Mouse (Mus musculus) forebrain, postnatal 0 days (tissue): Measurements from ENCODE around the gene Prr23a3. TPM values are rescaled to one million over a fixed set of nuclear protein-coding genes. Genes with fewer than 3 reads are reported as not detected.

Experiments
- ATAC-seq: fragments of 200-750 bp; cut with Nextera tagmentation; 2 replicates; pipeline ENCODE4 v1.8.0; 2017; ENCODE audit warnings: mild to moderate bottlenecking, moderate library complexity
- DNase-seq: peaks from one replicate; pipeline ENCODE4 v3.0.0-alpha.2; 2015
- H3K27ac ChIP-seq: fragments of 300-500 bp; sonication (generic); 2 replicates; pipeline ENCODE4 v1.5.1; 2014; ENCODE audit warnings: low read depth, mild to moderate bottlenecking, antibody characterized with exemption, low read length, moderate library complexity, mixed read lengths
- H3K27me3 ChIP-seq: fragments of 300-500 bp; sonication (generic); 2 replicates; pipeline ENCODE4 v1.6.1; 2014; ENCODE audit warnings: mild to moderate bottlenecking, low read length, mixed read lengths; ENCODE audit not compliant: insufficient read depth
- H3K36me3 ChIP-seq: fragments of 300-500 bp; sonication (generic); 2 replicates; pipeline ENCODE4 v1.6.1; 2014; ENCODE audit warnings: mild to moderate bottlenecking, moderate library complexity; ENCODE audit not compliant: insufficient read depth
- H3K4me1 ChIP-seq: fragments of 300-500 bp; sonication (generic); 2 replicates; pipeline ENCODE4 v1.6.1; 2014; ENCODE audit warnings: antibody characterized with exemption; ENCODE audit not compliant: insufficient read depth
- H3K4me2 ChIP-seq: fragments of 300-500 bp; sonication (generic); 2 replicates; pipeline ENCODE4 v1.6.1; 2014; ENCODE audit warnings: low read depth, mild to moderate bottlenecking, moderate library complexity
- H3K4me3 ChIP-seq: fragments of 300-500 bp; sonication (generic); 2 replicates; pipeline ENCODE4 v1.5.1; 2014; ENCODE audit warnings: low read depth, low read length, mixed read lengths
- H3K9ac ChIP-seq: fragments of 300-500 bp; sonication (generic); 2 replicates; pipeline ENCODE4 v1.6.1; 2014; ENCODE audit warnings: mild to moderate bottlenecking
- H3K9me3 ChIP-seq: fragments of 300-500 bp; sonication (generic); 2 replicates; pipeline ENCODE4 v1.6.1; 2016; ENCODE audit warnings: low read length
- CTCF ChIP-seq: sonication (generic); IDR thresholded peaks from 2 replicates; pipeline ENCODE4 v1.5.1; 2016; ENCODE audit warnings: antibody characterized with exemption, control low read depth, low read depth
- WGBS: fragments of 180-500 bp; shearing (Covaris S2); extraction: QIAGEN DNeasy Blood & Tissue Kit; methylation state at CpG from one replicate; pipeline ENCODE4 v1.1.7; 2014; 5-methylcytosine and 5-hydroxymethylcytosine counted together
- polyA plus RNA-seq: library from polyadenylated mRNA; unstranded; fragments of >200 nt; fragmentation: Nextera tagmentation; extraction: Ambion mirVana; gene quantifications from 2 replicates; pipeline ENCODE4 v1.2.1, GENCODE M21; 2015
- total RNA-seq: library from RNA; depleted of rRNA; stranded (reverse); fragments of >200 nt; gene quantifications from 2 replicates; pipeline ENCODE4 v1.2.3, GENCODE M21; 2014; rRNA removed

The Prr23a3 gene
- total and polyA plus RNA-seq, 2 experiments from 2014 or later = not detected

- no peaks in the 10 kb centered on the region for H3K9me3 ChIP-seq
- no peak for ATAC-seq
- H3K36me3 ChIP-seq = no peaks in the 10 kb centered on the region
- no peaks in the 10 kb centered on the region for H3K27me3 ChIP-seq
- no peaks in the 10 kb centered on the region for H3K4me1 ChIP-seq
- H3K9ac ChIP-seq = no peak overlapping the region
- no peak for DNase-seq
- no peak overlapping the region for H3K4me2 ChIP-seq
- WGBS = 67% methylated on average over 5 of the region's 5 CpGs
- TF ChIP-seq CTCF = no peak
- no peak overlapping the region for H3K27ac ChIP-seq
- no peak overlapping the region for H3K4me3 ChIP-seq
Observed at GRCm38 (mm10) chr9:98829508-98829907, 35.1 kb upstream of the Prr23a3 start.

GRCm38 (mm10) chr9:98837537-98838074 is 27.0 kb upstream of the Prr23a3 start:
- H3K27ac ChIP-seq = no peak overlapping the region
- H3K4me2 ChIP-seq = no peak overlapping the region
- H3K9me3 ChIP-seq = 0 out of 2 replicates have a peak, but pooled peaks cover 3% of the 10 kb centered on the region
- WGBS = 89% methylated on average over 7 of the region's 7 CpGs
- H3K9ac ChIP-seq = no peak overlapping the region
- no peaks in the 10 kb centered on the region for H3K27me3 ChIP-seq
- no peak overlapping the region for H3K4me3 ChIP-seq
- no peaks in the 10 kb centered on the region for H3K4me1 ChIP-seq
- no peak for TF ChIP-seq CTCF
- DNase-seq (no peak), ATAC-seq (no peak)
- H3K36me3 ChIP-seq = no peaks in the 10 kb centered on the region

- TF ChIP-seq CTCF = no peak
- Histone ChIP-seq H3K27ac (no peak within 1 kb of the TSS), H3K27me3 (no peaks in the 10 kb centered on the region), H3K4me1 (no peaks in the 10 kb centered on the region), H3K9me3 (0 out of 2 replicates have a peak, but pooled peaks cover 3% of the 10 kb centered on the region), H3K4me3 (no peak within 1 kb of the TSS), H3K36me3 (no peaks in the 10 kb centered on the region), H3K9ac (no peak within 1 kb of the TSS), H3K4me2 (no peak within 1 kb of the TSS)
- ATAC-seq = no peak
- DNase-seq = no peak
- 63% methylated on average over 22 of the region's 22 CpGs for WGBS
Observed at GRCm38 (mm10) chr9:98842117-98842516, 22.4 kb upstream of the Prr23a3 start, which contains the start of gene Prr23a1. Gene Prr23a1 (plus strand): TSS chr9:98842503.

GRCm38 (mm10) chr9:98856210-98856609 is 8.4 kb upstream of the Prr23a3 start, which contains the start of gene Prr23a2:
Gene Prr23a2 (plus strand): TSS chr9:98856494.
- no peak within 1 kb of the TSS for H3K9ac ChIP-seq
- H3K4me1 ChIP-seq = no peaks in the 10 kb centered on the region
- H3K36me3 ChIP-seq = no peaks in the 10 kb centered on the region
- no peak within 1 kb of the TSS for H3K4me3 ChIP-seq
- ATAC-seq (no peak), DNase-seq (no peak)
- H3K27me3 ChIP-seq = no peaks in the 10 kb centered on the region
- H3K9me3 ChIP-seq = no peaks in the 10 kb centered on the region
- no peak within 1 kb of the TSS for H3K27ac ChIP-seq
- 81% methylated on average over 18 of the region's 18 CpGs for WGBS
- H3K4me2 ChIP-seq = no peak within 1 kb of the TSS
- TF ChIP-seq CTCF = no peak

- no peak overlapping the region for H3K4me3 ChIP-seq
- no peaks in the 10 kb centered on the region for H3K27me3 ChIP-seq
- H3K4me1 ChIP-seq = no peaks in the 10 kb centered on the region
- no peak overlapping the region for H3K27ac ChIP-seq
- no peak overlapping the region for H3K9ac ChIP-seq
- DNase-seq = no peak
- no peak for ATAC-seq
- 0 out of 2 replicates have a peak, but pooled peaks have one; percentile 9 for TF ChIP-seq CTCF
- WGBS = 77% methylated on average over 3 of the region's 3 CpGs
- H3K36me3 ChIP-seq = no peaks in the 10 kb centered on the region
- no peak overlapping the region for H3K4me2 ChIP-seq
- H3K9me3 ChIP-seq = no peaks in the 10 kb centered on the region
Observed at GRCm38 (mm10) chr9:98863463-98863862, 1.1 kb upstream of the Prr23a3 start.

- H3K27me3 ChIP-seq = no peaks in the 10 kb centered on the region
- no peak overlapping the region for H3K27ac ChIP-seq
- ATAC-seq = no peak
- H3K9ac ChIP-seq = no peak overlapping the region
- peaks cover 10% of the 10 kb centered on the region; the same call in 1 of the 2 replicates for H3K9me3 ChIP-seq
- no peak overlapping the region for H3K4me3 ChIP-seq
- no peaks in the 10 kb centered on the region for H3K36me3 ChIP-seq
- 87% methylated on average over 1 of the region's 1 CpGs for WGBS
- no peak for DNase-seq
- TF ChIP-seq CTCF = no peak
- H3K4me1 ChIP-seq = no peaks in the 10 kb centered on the region
- H3K4me2 ChIP-seq = no peak overlapping the region
Observed at GRCm38 (mm10) chr9:98901486-98901885, 36.9 kb downstream of the Prr23a3 start.

GRCm38 (mm10) chr9:98902819-98903218 is 38.3 kb downstream of the Prr23a3 start, which contains the start of gene 7420426K07Rik:
Gene 7420426K07Rik (plus strand): TSS chr9:98903119.
- Histone ChIP-seq H3K9ac (no peak within 1 kb of the TSS), H3K36me3 (no peaks in the 10 kb centered on the region), H3K27me3 (no peaks in the 10 kb centered on the region), H3K27ac (no peak within 1 kb of the TSS), H3K4me1 (no peaks in the 10 kb centered on the region), H3K9me3 (no peaks in the 10 kb centered on the region), H3K4me3 (no peak within 1 kb of the TSS), H3K4me2 (no peak within 1 kb of the TSS)
- no peak for TF ChIP-seq CTCF
- 86% methylated on average over 2 of the region's 2 CpGs for WGBS
- ATAC-seq (no peak), DNase-seq (no peak)

Other genes with a start within 250 kb of the Prr23a3 start
- gene Prr23a1, start 22.3 kb upstream of the Prr23a3 start, total RNA-seq = not detected in 2 replicates
- gene Prr23a1, start 22.3 kb upstream of the Prr23a3 start, polyA plus RNA-seq = 0.18 TPM in 1 of 2 replicates, not detected in the other
- not detected in 2 replicates for gene Prr23a2, start 8.3 kb upstream of the Prr23a3 start, total RNA-seq
- gene Prr23a2, start 8.3 kb upstream of the Prr23a3 start, polyA plus RNA-seq = not detected in 2 replicates
- not detected in 2 replicates for gene 7420426K07Rik, start 38.4 kb downstream of the Prr23a3 start, total RNA-seq
- gene 7420426K07Rik, start 38.4 kb downstream of the Prr23a3 start, polyA plus RNA-seq = not detected in 2 replicates
- 0.08 and 0.71 TPM in 2 replicates for gene Foxl2, start 90.5 kb downstream of the Prr23a3 start, total RNA-seq
- 0.43 and 0.61 TPM in 2 replicates for gene Foxl2, start 90.5 kb downstream of the Prr23a3 start, polyA plus RNA-seq
- 50.7 and 53.9 TPM in 2 replicates for gene Faim, start 121.6 kb downstream of the Prr23a3 start, total RNA-seq
- gene Faim, start 121.6 kb downstream of the Prr23a3 start, polyA plus RNA-seq = 101 and 106 TPM in 2 replicates
- 0.29 TPM in 1 of 2 replicates, not detected in the other for gene Gm1123, start 170.9 kb downstream of the Prr23a3 start, total RNA-seq
- gene Gm1123, start 170.9 kb downstream of the Prr23a3 start, polyA plus RNA-seq = not detected in 2 replicates